Mouse (Mus musculus): ENCODE results near the gene Pdzk1ip1.

GRCm38 (mm10) chr4:115091806-115092205, 3.3 kb downstream of the Pdzk1ip1 start:
- no peak for TF ChIP-seq PAX5 (IDR thresholded peaks at IDR 0.05; ENCODE audit: low read length)
- TF ChIP-seq USF1 (IDR thresholded peaks at IDR 0.05; ENCODE audit: low read depth, low read length), result no peak
- no peak for TF ChIP-seq TBP (conservative IDR thresholded peaks at IDR 0.05; ENCODE audit: low read depth, low read length)
- TF ChIP-seq ZNF384 (IDR thresholded peaks at IDR 0.05; ENCODE audit: low read depth, low read length), result no peak
- TF ChIP-seq CTCF (conservative IDR thresholded peaks at IDR 0.05 in 1 of 2, IDR thresholded peaks at IDR 0.05 in 1 of 2; ENCODE audit: low read depth in 2 of 2, low read length in 2 of 2), result no peak
- no peak for TF ChIP-seq POLR2A (IDR thresholded peaks at IDR 0.05; ENCODE audit: low read depth, low read length)
- TF ChIP-seq CHD2 (IDR thresholded peaks at IDR 0.05; ENCODE audit: low read length), result no peak
- no peak for TF ChIP-seq USF2 (conservative IDR thresholded peaks at IDR 0.05; ENCODE audit: low read depth, low read length)
- TF ChIP-seq MAX (IDR thresholded peaks at IDR 0.05; ENCODE audit: low read length), result no peak
- no peak for TF ChIP-seq CHD1 (IDR thresholded peaks at IDR 0.05; ENCODE audit: low read depth, low read length)
- TF ChIP-seq EP300 (IDR thresholded peaks at IDR 0.05; ENCODE audit: low read length), result no peak
- TF ChIP-seq ETS1 (conservative IDR thresholded peaks at IDR 0.05; ENCODE audit: low read depth, low read length), result no peak
- no peak for TF ChIP-seq NELFE (IDR thresholded peaks at IDR 0.05; ENCODE audit: low read depth, low read length)
- no peak for TF ChIP-seq ZC3H11A (IDR thresholded peaks at IDR 0.05; ENCODE audit: low read depth, low read length)
